Mouse (Mus musculus) spleen, adult 2 months (tissue): ENCODE results near the gene Ptms. TPM values are rescaled to one million over a fixed set of nuclear protein-coding genes. Genes with fewer than 3 reads are reported as not detected.

Source experiments
- DNase-seq, 2 experiments: peaks; one replicate each; pipeline versions ENCODE4 v3.0.0 to v3.0.0-alpha.2; 2012 to 2021; ENCODE audit warnings: low spot score in 2 of 2, low read depth in 1 of 2
- H3K27ac ChIP-seq: fragments of 200-500 bp; 2 replicates; pipeline ENCODE4 v1.5.1; 2012; ENCODE audit warnings: low read length, inconsistent platforms; ENCODE audit not compliant: insufficient read depth
- H3K27me3 ChIP-seq: fragments of 200-500 bp; 2 replicates; pipeline ENCODE4 v1.6.1; 2012; ENCODE audit warnings: mild to moderate bottlenecking, moderate library complexity, low read length, inconsistent platforms; ENCODE audit not compliant: control insufficient read depth, insufficient read depth
- H3K36me3 ChIP-seq: fragments of 200-500 bp; 2 replicates; pipeline ENCODE4 v1.6.1; 2012; ENCODE audit warnings: mild to moderate bottlenecking, low read length, inconsistent platforms; ENCODE audit not compliant: control insufficient read depth, insufficient read depth
- H3K4me1 ChIP-seq: fragments of 200-500 bp; 2 replicates; pipeline ENCODE4 v1.6.1; 2011; ENCODE audit warnings: inconsistent platforms; ENCODE audit not compliant: control insufficient read depth, insufficient read depth, insufficient read length
- H3K4me3 ChIP-seq: fragments of 200-500 bp; 2 replicates; pipeline ENCODE4 v1.5.1; 2011; ENCODE audit warnings: mild to moderate bottlenecking, inconsistent platforms; ENCODE audit not compliant: insufficient read depth, insufficient read length; ENCODE audit errors: extremely low read depth
- CTCF ChIP-seq: fragments of 200-500 bp; IDR thresholded peaks from 2 replicates; pipeline ENCODE4 v1.5.1; 2011; ENCODE audit warnings: mild to moderate bottlenecking, inconsistent platforms; ENCODE audit not compliant: insufficient read depth, insufficient read length, insufficient replicate concordance; ENCODE audit errors: extremely low read depth
- POLR2A ChIP-seq: fragments of 200-500 bp; IDR thresholded peaks from 2 replicates; pipeline ENCODE4 v1.6.1; 2011; ENCODE audit warnings: low read depth, low read length, inconsistent platforms
- WGBS: fragments of 180-500 bp; shearing (Covaris S2); methylation state at CpG from one replicate; pipeline ENCODE4 v1.1.7; 2018; 5-methylcytosine and 5-hydroxymethylcytosine counted together
- polyA plus RNA-seq: library from polyadenylated mRNA; depleted of rRNA; stranded (reverse); fragments of >200 nt; gene quantifications from 2 replicates; pipeline ENCODE4 v1.2.3, GENCODE M21; 2012

Gene Ptms
- polyA plus RNA-seq, 1 experiment = 450 TPM

DNA sequence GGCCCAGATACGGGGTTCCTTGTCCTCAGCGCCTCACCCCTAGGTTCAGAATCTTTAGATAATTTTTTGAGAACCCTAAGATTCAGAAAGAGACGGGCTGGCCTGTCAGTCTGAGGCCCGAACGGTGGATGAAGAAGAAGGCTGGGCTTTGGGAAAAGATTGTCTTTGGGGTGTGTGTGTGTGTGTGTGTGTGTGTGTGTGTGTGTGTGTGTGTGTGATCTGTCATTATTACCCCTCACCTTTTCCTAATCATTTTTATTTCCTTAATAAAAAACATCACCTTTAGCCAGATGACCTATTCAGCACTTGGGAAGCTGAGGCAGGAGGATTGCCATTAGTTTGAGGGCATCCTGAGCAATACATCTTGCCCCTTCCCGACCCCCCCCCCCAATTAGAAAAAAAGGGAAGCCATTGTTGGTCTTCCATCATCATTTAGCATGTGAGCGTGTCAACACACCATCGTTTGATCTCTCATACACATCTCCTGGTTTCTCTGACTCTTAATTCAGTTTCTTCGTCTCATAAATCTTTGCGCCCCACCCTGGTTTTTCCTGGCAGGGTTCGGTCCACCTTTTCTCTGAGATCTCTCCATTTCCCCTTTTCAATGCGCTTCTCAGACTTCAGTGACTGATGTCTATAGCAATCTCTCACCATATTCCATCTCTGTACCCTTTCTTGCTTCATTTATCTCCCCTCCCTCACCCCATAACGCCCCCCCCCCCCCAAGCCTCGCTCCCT is 844 bp downstream of the Ptms start:
- TF ChIP-seq POLR2A = no peak
- no peak for TF ChIP-seq CTCF
- Histone ChIP-seq H3K27me3 (peaks cover 7% of the 10 kb centered on the region), H3K27ac (no peak overlapping the region), H3K4me3 (no peak overlapping the region; the same call in 1 of the 2 replicates), H3K36me3 (0 out of 2 replicates have a peak, but pooled peaks cover 1% of the 10 kb centered on the region), H3K4me1 (peaks cover 9% of the 10 kb centered on the region; the same call in 1 of the 2 replicates)
- no peak for DNase-seq
- 34% methylated on average over 13 of the region's 14 CpGs for WGBS

DNA sequence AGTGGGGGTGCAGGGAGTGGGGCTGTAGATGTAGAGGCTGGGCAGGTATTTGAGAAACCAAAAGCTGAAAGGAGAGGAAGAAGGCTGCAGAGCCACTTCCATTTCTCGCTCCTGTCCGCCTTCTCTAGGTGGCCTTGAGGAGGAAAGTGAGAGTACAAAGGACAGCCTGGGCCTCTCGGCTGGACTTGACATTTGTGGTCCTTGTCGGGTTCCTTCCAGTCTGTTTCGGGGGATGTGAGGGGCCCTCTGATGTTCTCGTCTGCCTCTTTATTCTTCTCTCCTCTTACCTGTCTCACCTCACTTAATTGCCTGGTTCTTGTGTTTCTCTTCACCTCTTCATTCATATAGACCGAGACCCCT is 1.6 kb downstream of the Ptms start:
- no peak for DNase-seq
- Histone ChIP-seq H3K36me3 (peaks cover 5% of the 10 kb centered on the region; the same call in 1 of the 2 replicates), H3K4me1 (peaks cover 9% of the 10 kb centered on the region; the same call in 1 of the 2 replicates), H3K27ac (0 out of 2 replicates have a peak overlapping the region, but pooled peaks have one; percentile 44), H3K27me3 (peaks cover 7% of the 10 kb centered on the region), H3K4me3 (peak overlapping the region; percentile 82)
- TF ChIP-seq CTCF (no peak), POLR2A (no peak)
- WGBS = 36% methylated on average over 7 of the region's 7 CpGs

DNA sequence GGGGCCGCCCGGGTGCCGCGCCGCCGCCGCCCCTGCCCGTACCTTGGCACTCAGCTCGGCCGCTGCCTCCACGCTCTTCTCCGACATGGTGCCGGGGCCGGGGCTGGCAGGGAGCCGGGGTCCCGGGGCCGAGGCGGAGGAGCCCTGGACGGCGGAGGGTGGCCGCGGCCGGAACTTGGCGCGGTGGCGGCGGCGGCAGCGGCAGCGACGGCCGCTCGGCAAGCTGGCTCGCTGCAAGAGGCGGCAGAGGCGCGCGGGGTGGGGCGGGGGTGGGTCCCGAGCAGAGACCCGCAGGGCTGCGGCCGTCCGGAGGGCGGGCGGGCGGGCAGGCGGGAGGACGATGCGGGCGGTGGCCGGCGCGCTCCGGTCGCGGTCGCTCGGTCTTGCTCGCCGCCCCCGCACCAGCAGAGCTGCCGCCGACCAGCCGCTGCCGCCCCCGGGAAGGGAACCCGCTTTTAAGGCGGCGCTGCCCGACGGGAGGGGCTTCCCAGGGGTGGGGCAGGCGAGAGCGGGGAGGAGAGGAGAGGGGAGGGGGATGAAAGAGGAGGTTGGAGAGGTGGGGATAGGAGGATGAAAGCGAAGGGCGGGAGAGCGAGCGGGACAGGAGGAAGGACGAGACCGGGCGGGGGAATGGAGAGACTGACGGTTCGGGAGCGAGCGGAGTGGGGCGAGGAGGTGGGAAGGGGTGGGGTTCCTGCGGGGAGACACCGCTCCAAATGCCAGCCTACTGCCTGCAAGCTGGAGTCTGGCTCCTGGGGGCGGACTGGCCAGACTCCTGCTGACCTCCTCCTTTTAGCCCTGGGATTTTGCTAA is 2.2 kb downstream of the Ptms start:
- Histone ChIP-seq H3K4me3 (peak overlapping the region; percentile 82), H3K4me1 (peaks cover 9% of the 10 kb centered on the region; the same call in 1 of the 2 replicates), H3K27ac (peak overlapping the region; percentile 72), H3K27me3 (peaks cover 7% of the 10 kb centered on the region), H3K36me3 (peaks cover 5% of the 10 kb centered on the region; the same call in 1 of the 2 replicates)
- 1% methylated on average over 80 of the region's 89 CpGs for WGBS
- TF ChIP-seq CTCF = no peak
- TF ChIP-seq POLR2A = peak; percentile 24; the same call in 1 of the 2 replicates
- DNase-seq = peak in 1 of 2 experiments; percentile 59

DNA sequence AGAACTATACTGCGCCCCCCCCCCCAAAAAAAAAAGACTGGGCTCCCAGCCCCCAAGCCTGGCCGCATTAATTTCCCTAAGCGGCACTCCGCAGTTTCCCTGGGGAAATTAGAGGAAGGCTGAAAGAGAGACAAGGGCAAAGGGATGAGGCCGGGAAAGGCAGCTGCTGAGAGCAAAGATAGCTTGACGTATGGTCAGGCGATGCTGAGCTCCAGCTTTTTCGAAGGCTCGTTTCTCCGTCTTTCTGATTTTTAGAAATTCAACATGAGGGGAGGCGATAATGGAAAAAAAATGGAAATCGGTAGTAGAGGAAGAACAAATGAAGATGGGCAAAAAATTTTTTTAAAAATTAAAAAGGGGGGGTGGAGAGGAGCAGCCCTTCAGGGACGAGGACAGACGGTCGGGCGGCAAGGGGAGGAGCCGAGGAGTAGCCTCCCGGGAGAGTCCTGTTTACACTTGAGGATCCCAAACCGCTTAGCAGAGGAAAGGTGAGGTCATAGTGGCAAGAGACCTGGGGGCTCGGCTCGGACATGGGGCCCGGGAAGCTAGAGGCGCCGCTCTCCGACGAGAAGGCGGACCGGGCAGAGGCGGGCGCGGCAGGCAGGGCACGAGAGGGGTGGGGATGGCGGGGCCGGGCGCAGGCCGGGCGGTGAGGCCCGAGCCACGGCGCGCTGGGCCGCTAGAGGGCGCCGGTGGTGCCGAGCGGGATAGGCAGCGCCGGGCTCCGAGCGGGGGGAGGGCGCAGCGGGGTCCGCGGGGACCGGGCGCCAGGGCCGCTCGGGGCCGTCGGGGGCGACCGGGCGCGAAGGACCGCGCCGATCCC is 3.0 kb downstream of the Ptms start:
- H3K4me3 ChIP-seq = peak overlapping the region; percentile 82
- peak overlapping the region; percentile 72 for H3K27ac ChIP-seq
- peaks cover 9% of the 10 kb centered on the region; the same call in 1 of the 2 replicates for H3K4me1 ChIP-seq
- 4% methylated on average over 66 of the region's 67 CpGs for WGBS
- peak in 1 of 2 experiments; percentile 90 for DNase-seq
- peaks cover 5% of the 10 kb centered on the region; the same call in 1 of the 2 replicates for H3K36me3 ChIP-seq
- peak; percentile 76 for TF ChIP-seq CTCF
- TF ChIP-seq POLR2A = no peak
- H3K27me3 ChIP-seq = peaks cover 7% of the 10 kb centered on the region

DNA sequence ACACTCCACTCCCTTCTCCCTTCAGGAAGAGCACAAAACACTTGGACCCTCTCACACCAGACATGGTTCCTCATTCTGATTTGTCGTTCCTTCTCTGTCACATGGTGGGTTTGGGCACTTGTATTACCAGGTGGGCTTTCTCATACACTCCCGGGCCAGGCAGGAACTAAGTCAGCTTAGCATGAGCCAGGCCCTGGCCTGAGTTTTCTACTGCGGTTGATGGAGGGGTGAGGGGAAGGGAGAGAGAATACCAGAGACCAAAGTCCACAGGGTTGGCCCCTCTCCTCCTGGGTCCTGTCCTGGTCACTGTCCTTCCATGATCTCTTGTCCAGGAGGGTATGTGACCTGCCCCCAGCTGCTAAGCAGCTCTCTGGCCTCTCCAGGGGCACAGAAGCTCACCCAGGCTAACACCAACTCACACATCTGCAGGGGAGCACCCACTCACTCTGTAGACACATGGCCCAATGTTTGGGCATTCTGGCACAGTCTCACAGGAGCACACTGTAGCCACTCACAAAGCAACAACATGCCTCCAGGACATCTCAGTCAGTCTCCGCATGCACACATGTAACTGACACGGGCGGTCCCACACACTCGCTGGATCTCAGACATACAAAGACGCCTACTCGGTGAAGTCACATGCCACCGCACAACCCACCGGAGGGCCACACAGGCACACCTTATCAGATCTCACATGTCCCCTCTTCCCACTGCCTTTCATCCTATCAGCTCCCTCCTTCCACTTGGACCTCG is 3.8 kb downstream of the Ptms start:
- WGBS = 37% methylated on average over 12 of the region's 12 CpGs
- peak overlapping the region; percentile 24; the same call in 1 of the 2 replicates for H3K27ac ChIP-seq
- H3K4me3 ChIP-seq = peak overlapping the region; percentile 82; the same call in 1 of the 2 replicates
- no peak for DNase-seq
- peaks cover 7% of the 10 kb centered on the region for H3K27me3 ChIP-seq
- peaks cover 6% of the 10 kb centered on the region; the same call in 1 of the 2 replicates for H3K4me1 ChIP-seq
- no peak for TF ChIP-seq POLR2A
- no peak for TF ChIP-seq CTCF
- H3K36me3 ChIP-seq = peaks cover 5% of the 10 kb centered on the region; the same call in 1 of the 2 replicates
